Mouse (Mus musculus) midbrain, embryonic 13.5 days (tissue): ENCODE data around the gene Ascc2. TPM values are rescaled to one million over a fixed set of nuclear protein-coding genes. Genes with fewer than 3 reads are reported as not detected.
A peak's percentile ranks its signal among the peaks of the same experiment; 100 is the strongest.
"Not testable (repeated sequence)": the region's sequence is repeated elsewhere in the genome, so short reads cannot be mapped to it uniquely, and the experiment has no call there.

ENCODE experiments used
- ATAC-seq: fragments of 200-750 bp; cut with Nextera tagmentation; 2 replicates; pipeline ENCODE4 v1.8.0; 2017; ENCODE audit warnings: mild to moderate bottlenecking, moderate TSS enrichment, moderate library complexity
- H3K27ac ChIP-seq: fragments of 300-500 bp; sonication (generic); 2 replicates; pipeline ENCODE4 v1.5.1; 2015; ENCODE audit warnings: inconsistent platforms, mild to moderate bottlenecking, moderate library complexity
- H3K27me3 ChIP-seq: fragments of 300-500 bp; sonication (generic); 2 replicates; pipeline ENCODE4 v1.6.1; 2015; ENCODE audit warnings: mild to moderate bottlenecking, inconsistent platforms
- H3K36me3 ChIP-seq: fragments of 300-500 bp; sonication (generic); 2 replicates; pipeline ENCODE4 v1.6.1; 2015; ENCODE audit warnings: mild to moderate bottlenecking, inconsistent platforms
- H3K4me1 ChIP-seq: fragments of 300-500 bp; sonication (generic); replicated peaks from 2 replicates; pipeline ENCODE4 v1.6.1; 2015; ENCODE audit warnings: inconsistent platforms
- H3K4me2 ChIP-seq: fragments of 300-500 bp; sonication (generic); replicated peaks from 2 replicates; pipeline ENCODE4 v1.6.1; 2015; ENCODE audit warnings: moderate library complexity, mild to moderate bottlenecking, inconsistent platforms
- H3K4me3 ChIP-seq: fragments of 300-500 bp; sonication (generic); replicated peaks from 2 replicates; pipeline ENCODE4 v1.5.1; 2015; ENCODE audit warnings: mild to moderate bottlenecking, inconsistent platforms
- H3K9ac ChIP-seq: fragments of 300-500 bp; sonication (generic); replicated peaks from 2 replicates; pipeline ENCODE4 v1.6.1; 2015; ENCODE audit warnings: mild to moderate bottlenecking, inconsistent platforms
- H3K9me3 ChIP-seq: fragments of 300-500 bp; sonication (generic); 2 replicates; pipeline ENCODE4 v1.6.1; 2016; ENCODE audit warnings: mild to moderate bottlenecking, inconsistent platforms
- WGBS: fragments of 180-500 bp; shearing (Covaris S2); methylation state at CpG from one replicate; pipeline ENCODE4 v1.1.7; 2015; 5-methylcytosine and 5-hydroxymethylcytosine counted together
- polyA plus RNA-seq: library from polyadenylated mRNA; unstranded; fragments of >200 nt; fragmentation: Nextera tagmentation; extraction: Ambion mirVana; gene quantifications from 2 replicates; pipeline ENCODE4 v1.2.1, GENCODE M21; 2015

The Ascc2 gene
- polyA plus RNA-seq, 1 experiment from 2014 or later, result 23.1 TPM

GRCm38 (mm10) chr11:4636782-4637342 lies 685 bp upstream of the Ascc2 start:
- Histone ChIP-seq H3K4me3 (peak overlapping the region; percentile 61), H3K4me2 (peak overlapping the region; percentile 76), H3K36me3 (peaks cover 9% of the 10 kb centered on the region; the same call in 1 of the 2 replicates), H3K4me1 (peaks cover 17% of the 10 kb centered on the region), H3K9ac (no peak overlapping the region), H3K27me3 (no peaks in the 10 kb centered on the region), H3K9me3 (no peaks in the 10 kb centered on the region), H3K27ac (no peak overlapping the region)
- no peak; the same call in 1 of the 2 replicates for ATAC-seq
- WGBS, result 63% methylated on average over 5 of the region's 5 CpGs

DNA sequence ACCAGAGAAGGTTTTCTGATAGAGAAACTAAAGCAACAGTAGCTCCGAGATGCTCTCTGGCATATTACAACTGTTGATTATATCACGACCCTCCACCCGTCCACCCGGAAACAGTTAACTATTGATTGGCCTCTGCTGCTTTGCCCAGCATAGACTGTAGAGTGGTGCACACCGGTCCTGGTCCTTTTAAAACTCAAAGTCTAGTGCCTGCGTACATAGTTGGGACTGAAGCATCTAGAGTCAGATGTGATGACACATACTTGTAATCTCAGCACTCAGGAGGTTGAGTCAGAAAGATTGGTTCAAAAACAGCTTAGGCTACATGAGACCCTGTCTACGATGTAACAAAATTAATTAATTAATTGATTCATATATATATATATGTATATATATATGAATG lies 714 bp downstream of the Ascc2 start:
- 35% methylated on average over 7 of the region's 7 CpGs for WGBS
- peaks cover 12% of the 10 kb centered on the region; the same call in 1 of the 2 replicates for H3K36me3 ChIP-seq
- H3K27me3 ChIP-seq, result no peaks in the 10 kb centered on the region
- H3K4me3 ChIP-seq, result peak overlapping the region; percentile 61
- H3K27ac ChIP-seq, result no peak overlapping the region
- H3K9ac ChIP-seq, result peak overlapping the region; percentile 66
- peak overlapping the region; percentile 76 for H3K4me2 ChIP-seq
- ATAC-seq, result 0 out of 2 replicates have a peak, but pooled peaks have one; percentile 46
- H3K9me3 ChIP-seq, result no peaks in the 10 kb centered on the region
- H3K4me1 ChIP-seq, result peaks cover 17% of the 10 kb centered on the region

GRCm38 (mm10) chr11:4641185-4641584 lies 3.6 kb downstream of the Ascc2 start:
- Histone ChIP-seq H3K27me3 (no peaks in the 10 kb centered on the region), H3K36me3 (peaks cover 23% of the 10 kb centered on the region), H3K27ac (no peak overlapping the region), H3K4me3 (no peak overlapping the region), H3K4me1 (peaks cover 17% of the 10 kb centered on the region), H3K9me3 (no peaks in the 10 kb centered on the region), H3K9ac (no peak overlapping the region), H3K4me2 (no peak overlapping the region)
- ATAC-seq, result no peak

DNA sequence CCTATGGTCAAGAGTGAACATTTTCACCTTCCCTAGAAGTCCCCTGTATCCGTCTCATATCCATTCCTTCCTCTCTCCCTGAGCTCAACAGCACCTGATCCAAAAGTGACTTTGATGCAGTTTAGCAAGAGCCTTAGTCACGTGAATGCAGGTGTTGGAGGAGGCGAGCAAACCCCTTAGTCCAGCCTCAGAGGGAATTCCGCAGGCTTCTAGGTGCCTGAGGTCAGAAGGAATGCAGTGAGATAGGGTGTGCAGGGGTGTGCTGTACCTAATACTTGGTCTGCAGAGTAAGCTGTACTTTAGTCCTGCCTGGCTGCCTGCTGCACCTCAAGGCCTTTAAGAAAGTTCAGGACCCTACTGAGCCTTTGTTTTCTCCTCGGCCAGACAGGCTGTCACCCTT lies 6.2 kb downstream of the Ascc2 start:
- no peaks in the 10 kb centered on the region for H3K27me3 ChIP-seq
- H3K4me2 ChIP-seq, result no peak overlapping the region
- ATAC-seq, result no peak
- H3K4me3 ChIP-seq, result no peak overlapping the region
- peaks cover 9% of the 10 kb centered on the region for H3K4me1 ChIP-seq
- H3K27ac ChIP-seq, result no peak overlapping the region
- peaks cover 48% of the 10 kb centered on the region for H3K36me3 ChIP-seq
- WGBS, result 57% methylated on average over 5 of the region's 5 CpGs
- no peaks in the 10 kb centered on the region for H3K9me3 ChIP-seq
- H3K9ac ChIP-seq, result no peak overlapping the region

DNA sequence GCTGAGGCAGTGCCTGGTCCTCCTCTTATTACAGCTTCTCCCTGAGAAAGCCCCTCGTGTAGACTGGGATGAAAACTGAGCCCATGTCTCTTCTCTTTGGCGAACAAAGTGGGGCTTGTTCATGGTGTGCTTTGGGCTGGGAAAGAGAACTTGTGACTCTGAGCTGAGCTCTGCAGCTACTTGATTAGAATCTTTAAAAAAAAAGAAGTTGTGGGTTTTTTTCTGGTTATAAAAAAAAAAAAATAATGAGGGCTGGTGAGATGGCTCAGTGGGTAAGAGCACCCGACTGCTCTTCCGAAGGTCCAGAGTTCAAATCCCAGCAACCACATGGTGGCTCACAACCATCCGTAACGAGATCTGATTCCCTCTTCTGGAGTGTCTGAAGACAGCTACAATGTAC lies 7.6 kb downstream of the Ascc2 start:
- peaks cover 59% of the 10 kb centered on the region for H3K36me3 ChIP-seq

GRCm38 (mm10) chr11:4646409-4646808 lies 8.9 kb downstream of the Ascc2 start:
- no peak overlapping the region for H3K4me3 ChIP-seq
- peaks cover 65% of the 10 kb centered on the region for H3K36me3 ChIP-seq
- H3K4me2 ChIP-seq, result no peak overlapping the region
- ATAC-seq, result no peak
- H3K9me3 ChIP-seq, result no peaks in the 10 kb centered on the region
- no peak overlapping the region for H3K9ac ChIP-seq
- no peaks in the 10 kb centered on the region for H3K27me3 ChIP-seq
- 92% methylated on average over 9 of the region's 9 CpGs for WGBS
- H3K4me1 ChIP-seq, result no peaks in the 10 kb centered on the region
- H3K27ac ChIP-seq, result no peak overlapping the region

More for the DNA sequence above, 7.6 kb downstream of the Ascc2 start:
- not testable (repeated sequence) for H3K4me1 ChIP-seq, H3K9ac ChIP-seq, H3K27me3 ChIP-seq, ATAC-seq, H3K27ac ChIP-seq, H3K9me3 ChIP-seq, H3K4me3 ChIP-seq, H3K4me2 ChIP-seq
- WGBS, result 99% methylated on average over 6 of the region's 6 CpGs

DNA sequence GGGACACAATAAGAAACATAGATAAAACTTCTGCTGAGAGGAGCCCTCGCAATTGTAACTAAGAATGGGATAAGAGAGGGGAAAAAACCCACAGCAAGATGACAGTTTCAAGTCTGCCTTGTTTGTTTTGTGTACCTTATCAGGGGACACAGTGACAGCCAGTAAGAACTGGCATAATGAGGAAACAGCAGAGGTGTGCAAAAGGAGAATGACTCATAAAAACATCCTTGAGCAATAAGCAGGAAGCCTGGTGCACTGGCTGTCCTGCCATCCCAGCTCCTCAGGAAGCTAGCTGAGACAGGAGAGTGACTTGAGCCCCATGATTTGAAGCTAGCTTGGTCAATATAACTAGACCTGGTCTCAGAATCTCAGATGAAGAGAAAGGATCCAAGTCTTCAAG lies 22.3 kb downstream of the Ascc2 start:
- no peak for ATAC-seq
- Histone ChIP-seq H3K27me3 (no peaks in the 10 kb centered on the region), H3K27ac (no peak overlapping the region), H3K4me1 (no peaks in the 10 kb centered on the region), H3K9ac (no peak overlapping the region), H3K9me3 (no peaks in the 10 kb centered on the region), H3K4me3 (no peak overlapping the region), H3K4me2 (no peak overlapping the region), H3K36me3 (peaks cover 71% of the 10 kb centered on the region)
- WGBS, result 92% methylated on average over 1 of the region's 1 CpGs

DNA sequence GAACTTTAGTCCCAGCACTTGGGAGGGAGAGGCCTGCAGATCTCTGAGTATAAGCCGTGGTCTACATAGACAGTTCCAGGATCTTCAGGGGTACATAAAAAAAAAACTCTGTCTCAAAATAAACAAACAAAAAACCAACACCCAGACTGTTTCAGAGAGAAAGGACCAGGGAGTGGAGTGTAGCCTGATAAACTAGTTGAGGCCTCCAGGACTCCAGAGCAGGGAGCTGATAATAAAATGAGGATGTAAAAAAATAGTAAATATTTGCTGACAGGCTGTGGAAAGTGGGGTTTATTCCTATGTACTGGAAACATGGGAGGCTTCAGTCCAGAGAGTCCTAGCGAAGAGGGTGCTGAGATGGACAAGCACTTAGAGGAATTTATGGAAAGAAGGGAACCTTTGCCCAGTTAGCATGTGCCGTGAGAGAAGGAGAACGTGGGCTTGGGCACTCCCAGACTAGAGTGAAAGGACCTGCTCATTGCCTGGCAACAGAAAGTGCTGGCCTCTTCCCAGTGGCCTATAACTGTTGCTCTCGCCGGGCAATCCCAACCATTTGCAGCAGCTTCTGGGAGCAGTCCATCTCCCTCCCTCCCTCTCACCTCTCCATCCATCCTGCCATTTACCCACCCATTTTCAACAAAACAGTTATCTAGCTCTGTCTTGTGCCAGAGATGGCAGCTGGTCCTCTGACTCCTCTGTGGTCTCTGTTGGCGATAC lies 22.9 kb downstream of the Ascc2 start:
- Histone ChIP-seq H3K4me1 (no peaks in the 10 kb centered on the region), H3K27me3 (no peaks in the 10 kb centered on the region), H3K27ac (no peak overlapping the region), H3K36me3 (peaks cover 64% of the 10 kb centered on the region), H3K9me3 (no peaks in the 10 kb centered on the region), H3K4me3 (no peak overlapping the region), H3K4me2 (no peak overlapping the region), H3K9ac (no peak overlapping the region)
- ATAC-seq, result no peak
- 88% methylated on average over 7 of the region's 7 CpGs for WGBS

GRCm38 (mm10) chr11:4661324-4661723 lies 23.8 kb downstream of the Ascc2 start:
- H3K36me3 ChIP-seq, result peaks cover 61% of the 10 kb centered on the region
- no peak overlapping the region for H3K4me3 ChIP-seq
- no peaks in the 10 kb centered on the region for H3K9me3 ChIP-seq
- ATAC-seq, result no peak
- no peak overlapping the region for H3K9ac ChIP-seq
- no peaks in the 10 kb centered on the region for H3K4me1 ChIP-seq
- H3K4me2 ChIP-seq, result no peak overlapping the region
- no peak overlapping the region for H3K27ac ChIP-seq
- 90% methylated on average over 4 of the region's 4 CpGs for WGBS
- H3K27me3 ChIP-seq, result no peaks in the 10 kb centered on the region

DNA sequence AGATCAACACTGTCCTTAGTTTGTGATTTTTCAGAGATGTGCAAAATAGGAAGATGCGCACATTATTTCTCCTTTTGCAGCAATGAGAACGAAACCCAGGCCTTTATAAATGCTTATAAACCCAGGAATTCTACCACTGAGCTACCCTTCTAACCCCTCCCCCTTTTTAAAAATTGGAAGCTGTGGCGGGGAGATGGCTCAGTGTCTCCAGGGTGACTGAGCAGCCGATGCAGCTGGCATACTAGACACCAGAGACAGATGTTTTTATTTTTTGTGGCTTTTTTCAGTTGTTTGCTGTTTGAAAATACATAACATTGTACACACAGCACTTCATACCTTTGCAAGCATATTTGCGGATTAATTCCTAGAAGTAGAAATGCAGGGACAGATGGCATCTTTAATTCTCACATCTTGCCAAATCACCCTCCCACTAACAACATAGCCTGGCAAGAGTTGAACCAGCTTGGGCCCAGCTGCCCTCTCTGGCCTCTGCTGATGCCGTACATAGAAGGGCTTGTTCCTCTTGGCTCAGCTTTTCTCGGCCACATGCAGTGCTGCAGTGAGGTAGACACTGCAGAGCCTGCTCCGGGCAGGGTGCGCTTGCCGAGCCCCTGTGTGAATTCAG lies 24.4 kb downstream of the Ascc2 start:
- Histone ChIP-seq H3K9me3 (no peaks in the 10 kb centered on the region), H3K9ac (no peak overlapping the region), H3K4me3 (no peak overlapping the region), H3K4me2 (no peak overlapping the region), H3K4me1 (no peaks in the 10 kb centered on the region), H3K36me3 (peaks cover 62% of the 10 kb centered on the region), H3K27me3 (no peaks in the 10 kb centered on the region), H3K27ac (no peak overlapping the region)
- ATAC-seq, result no peak
- WGBS, result 78% methylated on average over 10 of the region's 10 CpGs

GRCm38 (mm10) chr11:4662496-4662878 lies 24.9 kb downstream of the Ascc2 start:
- Histone ChIP-seq H3K4me1 (no peaks in the 10 kb centered on the region), H3K9ac (no peak overlapping the region), H3K27me3 (no peaks in the 10 kb centered on the region), H3K27ac (no peak overlapping the region), H3K9me3 (no peaks in the 10 kb centered on the region), H3K4me3 (no peak overlapping the region), H3K36me3 (peaks cover 65% of the 10 kb centered on the region), H3K4me2 (no peak overlapping the region)
- no peak for ATAC-seq
- 91% methylated on average over 11 of the region's 11 CpGs for WGBS

DNA sequence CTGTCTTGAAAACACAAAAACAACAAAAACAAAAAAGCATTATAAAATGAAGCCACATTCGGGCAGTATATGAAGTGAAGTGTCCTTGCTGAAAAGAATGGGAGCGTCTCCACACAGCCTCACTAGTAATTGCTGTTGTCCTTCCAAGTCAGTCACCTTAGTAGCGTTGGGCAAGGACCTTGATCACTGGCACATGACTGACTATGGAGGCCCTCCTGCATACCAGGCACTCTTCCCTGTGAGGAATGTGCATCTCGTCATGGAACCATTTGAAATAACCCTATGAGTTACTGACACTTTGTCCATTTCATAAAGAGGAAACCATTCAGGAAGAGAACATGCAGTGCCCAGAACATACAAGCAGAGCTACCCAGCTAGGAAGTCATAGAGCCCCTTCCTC lies 34.2 kb downstream of the Ascc2 start:
- Histone ChIP-seq H3K27me3 (no peaks in the 10 kb centered on the region), H3K9me3 (no peaks in the 10 kb centered on the region), H3K36me3 (peaks cover 64% of the 10 kb centered on the region), H3K9ac (no peak overlapping the region), H3K4me2 (no peak overlapping the region), H3K4me1 (no peaks in the 10 kb centered on the region), H3K27ac (no peak overlapping the region), H3K4me3 (no peak overlapping the region)
- no peak for ATAC-seq
- 96% methylated on average over 4 of the region's 4 CpGs for WGBS
